Mouse (Mus musculus) limb, embryonic 11.5 days (tissue): ENCODE data around the gene Gabrb3. TPM values are rescaled to one million over a fixed set of nuclear protein-coding genes. Genes with fewer than 3 reads are reported as not detected.
"Not testable (repeated sequence)": the region's sequence is repeated elsewhere in the genome, so short reads cannot be mapped to it uniquely, and the experiment has no call there.

Experiments
- ATAC-seq: fragments of 200-750 bp; cut with Nextera tagmentation; 2 replicates; pipeline ENCODE4 v1.8.0; 2017; ENCODE audit warnings: low read depth; ENCODE audit not compliant: insufficient number of reproducible peaks, low FRiP score, low TSS enrichment
- DNase-seq: peaks from one replicate; pipeline ENCODE4 v3.0.0-alpha.2; 2015; ENCODE audit warnings: low spot score
- H3K27ac ChIP-seq: fragments of 300-500 bp; sonication (generic); replicated peaks from 2 replicates; pipeline ENCODE4 v1.5.1; 2014; ENCODE audit warnings: low read depth, mild to moderate bottlenecking, low read length
- H3K27me3 ChIP-seq: fragments of 300-500 bp; sonication (generic); 2 replicates; pipeline ENCODE4 v1.6.1; 2014; ENCODE audit warnings: mild to moderate bottlenecking, low read length, mixed read lengths; ENCODE audit not compliant: control insufficient read depth, insufficient read depth
- H3K36me3 ChIP-seq: fragments of 300-500 bp; sonication (generic); 2 replicates; pipeline ENCODE4 v1.6.1; 2014; ENCODE audit warnings: mild to moderate bottlenecking, low read length, moderate library complexity, mixed read lengths; ENCODE audit not compliant: control insufficient read depth, insufficient read depth
- H3K4me1 ChIP-seq: fragments of 300-500 bp; sonication (generic); 2 replicates; pipeline ENCODE4 v1.6.1; 2014; ENCODE audit warnings: low read length, mixed read lengths; ENCODE audit not compliant: control insufficient read depth, insufficient read depth
- H3K4me2 ChIP-seq: fragments of 300-500 bp; sonication (generic); 2 replicates; pipeline ENCODE4 v1.6.1; 2014; ENCODE audit warnings: low read depth, mild to moderate bottlenecking, moderate library complexity; ENCODE audit not compliant: severe bottlenecking
- H3K4me3 ChIP-seq: fragments of 300-500 bp; sonication (generic); 2 replicates; pipeline ENCODE4 v1.5.1; 2014; ENCODE audit warnings: low read depth, low read length
- H3K9ac ChIP-seq: fragments of 300-500 bp; sonication (generic); 2 replicates; pipeline ENCODE4 v1.6.1; 2014; ENCODE audit warnings: mild to moderate bottlenecking, low read length
- H3K9me3 ChIP-seq: fragments of 300-500 bp; sonication (generic); 2 replicates; pipeline ENCODE4 v1.6.1; 2016; ENCODE audit warnings: low read length; ENCODE audit not compliant: control insufficient read depth
- WGBS: fragments of 180-500 bp; shearing (Covaris S2); extraction: QIAGEN DNeasy Blood & Tissue Kit; methylation state at CpG from one replicate; pipeline ENCODE4 v1.1.7; 2014; 5-methylcytosine and 5-hydroxymethylcytosine counted together
- polyA plus RNA-seq: library from polyadenylated mRNA; unstranded; fragments of >200 nt; fragmentation: Nextera tagmentation; extraction: Ambion mirVana; gene quantifications from 2 replicates; pipeline ENCODE4 v1.2.1, GENCODE M21; 2014

The Gabrb3 gene
- polyA plus RNA-seq, 1 experiment from 2014 or later, result 0.69 TPM

DNA sequence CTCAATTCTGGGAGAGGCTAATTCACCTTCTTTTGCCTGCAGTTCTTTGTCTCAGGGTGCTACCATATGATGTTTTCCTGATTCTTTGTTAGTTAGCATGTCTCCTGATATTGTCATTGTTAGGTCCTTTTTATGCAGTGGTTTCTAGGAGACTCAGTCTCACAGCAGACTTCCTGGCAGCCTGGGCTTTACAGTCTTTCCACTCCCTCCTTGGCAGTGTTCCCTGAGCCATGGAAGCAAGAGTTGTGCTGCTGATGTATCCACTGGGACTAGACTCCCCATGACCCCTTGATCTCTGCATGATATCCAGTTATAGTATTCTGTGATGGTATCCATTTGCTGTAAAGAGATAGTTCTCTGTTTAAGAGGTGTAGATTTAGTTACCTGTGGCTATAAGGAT, 281.6 kb downstream of the Gabrb3 start:
- Histone ChIP-seq H3K27ac (no peak overlapping the region), H3K27me3 (no peaks in the 10 kb centered on the region), H3K36me3 (no peaks in the 10 kb centered on the region), H3K9ac (no peak overlapping the region), H3K4me1 (no peaks in the 10 kb centered on the region), H3K9me3 (no peaks in the 10 kb centered on the region), H3K4me2 (no peak overlapping the region), H3K4me3 (no peak overlapping the region)
- ATAC-seq (no peak), DNase-seq (no peak)

GRCm38 (mm10) chr7:57703580-57703979, 284.1 kb downstream of the Gabrb3 start:
- H3K4me3 ChIP-seq, result no peak overlapping the region
- no peaks in the 10 kb centered on the region for H3K4me1 ChIP-seq
- WGBS, result 64% methylated on average over 1 of the region's 1 CpGs
- H3K9ac ChIP-seq, result no peak overlapping the region
- no peaks in the 10 kb centered on the region for H3K27me3 ChIP-seq
- no peak overlapping the region for H3K4me2 ChIP-seq
- DNase-seq (no peak), ATAC-seq (no peak)
- no peak overlapping the region for H3K27ac ChIP-seq
- H3K36me3 ChIP-seq, result no peaks in the 10 kb centered on the region
- no peaks in the 10 kb centered on the region for H3K9me3 ChIP-seq

GRCm38 (mm10) chr7:57706092-57706491, 286.6 kb downstream of the Gabrb3 start:
- Histone ChIP-seq H3K36me3 (no peaks in the 10 kb centered on the region), H3K27me3 (no peaks in the 10 kb centered on the region), H3K4me2 (no peak overlapping the region), H3K27ac (no peak overlapping the region), H3K4me1 (no peaks in the 10 kb centered on the region), H3K9me3 (no peaks in the 10 kb centered on the region), H3K4me3 (no peak overlapping the region), H3K9ac (no peak overlapping the region)
- ATAC-seq, result no peak
- no peak for DNase-seq
- WGBS, result 93% methylated on average over 6 of the region's 6 CpGs

DNA sequence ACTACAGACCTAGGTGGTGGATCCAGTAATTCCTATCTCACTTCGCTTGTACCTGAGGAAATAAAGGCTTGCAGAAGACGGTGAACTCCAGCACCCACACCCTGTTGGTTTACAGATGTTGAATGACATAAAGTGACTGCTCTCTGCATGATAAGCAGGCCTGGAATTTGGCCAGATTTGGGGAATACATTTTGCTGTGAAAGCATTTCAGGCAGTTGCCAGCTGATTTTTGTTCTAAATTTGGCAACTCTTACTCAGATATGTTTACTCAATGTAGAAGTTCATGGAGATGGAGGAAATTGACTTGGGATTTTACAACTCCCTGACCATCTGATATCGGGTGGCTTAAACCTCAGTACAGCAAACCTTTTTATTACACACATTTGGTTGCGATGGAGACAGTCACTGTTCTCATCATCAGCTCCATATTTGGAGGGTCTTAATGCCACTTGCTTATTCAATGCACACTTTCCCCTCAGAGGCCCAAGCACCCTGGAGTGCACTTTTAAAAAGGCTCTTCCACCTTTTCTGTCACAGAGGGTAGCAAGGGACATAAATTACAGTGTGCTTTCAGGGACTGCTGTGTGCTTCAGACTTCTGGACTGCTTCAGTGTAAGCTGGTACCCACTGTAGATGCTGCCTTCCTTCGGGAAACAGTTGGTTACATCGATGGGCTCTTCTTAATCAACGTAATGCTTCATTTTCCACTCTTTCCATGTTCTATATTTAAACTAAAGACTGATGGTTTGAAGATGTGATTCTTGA, 287.7 kb downstream of the Gabrb3 start:
- 85% methylated on average over 7 of the region's 7 CpGs for WGBS
- no peaks in the 10 kb centered on the region for H3K9me3 ChIP-seq
- no peak overlapping the region for H3K27ac ChIP-seq
- H3K36me3 ChIP-seq, result no peaks in the 10 kb centered on the region
- no peak overlapping the region for H3K4me2 ChIP-seq
- DNase-seq (no peak), ATAC-seq (no peak)
- no peaks in the 10 kb centered on the region for H3K27me3 ChIP-seq
- no peak overlapping the region for H3K9ac ChIP-seq
- no peak overlapping the region for H3K4me3 ChIP-seq
- no peaks in the 10 kb centered on the region for H3K4me1 ChIP-seq

DNA sequence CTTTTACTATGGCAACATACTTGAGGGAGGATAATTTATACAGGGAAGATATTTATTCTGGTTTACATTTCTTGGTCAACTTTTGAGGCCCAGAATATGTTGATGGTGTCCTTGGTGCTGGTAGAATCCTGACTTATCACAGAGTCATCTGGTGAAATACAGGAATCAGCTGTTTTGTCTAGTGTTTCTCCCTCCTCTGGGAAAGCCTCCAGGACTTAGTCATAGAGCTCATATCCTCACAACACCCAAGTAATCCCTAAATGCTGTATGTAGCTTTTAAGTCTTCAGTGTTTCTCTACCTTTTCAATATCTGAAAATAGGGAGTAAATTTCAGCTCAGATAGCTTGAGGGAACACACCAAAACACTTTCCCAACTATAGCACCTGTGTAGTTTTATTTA, 292.2 kb downstream of the Gabrb3 start:
- no peak overlapping the region for H3K4me3 ChIP-seq
- no peak for DNase-seq
- no peaks in the 10 kb centered on the region for H3K9me3 ChIP-seq
- H3K4me2 ChIP-seq, result no peak overlapping the region
- no peak overlapping the region for H3K27ac ChIP-seq
- no peak for ATAC-seq
- no peaks in the 10 kb centered on the region for H3K36me3 ChIP-seq
- no peaks in the 10 kb centered on the region for H3K4me1 ChIP-seq
- H3K27me3 ChIP-seq, result no peaks in the 10 kb centered on the region
- no peak overlapping the region for H3K9ac ChIP-seq

DNA sequence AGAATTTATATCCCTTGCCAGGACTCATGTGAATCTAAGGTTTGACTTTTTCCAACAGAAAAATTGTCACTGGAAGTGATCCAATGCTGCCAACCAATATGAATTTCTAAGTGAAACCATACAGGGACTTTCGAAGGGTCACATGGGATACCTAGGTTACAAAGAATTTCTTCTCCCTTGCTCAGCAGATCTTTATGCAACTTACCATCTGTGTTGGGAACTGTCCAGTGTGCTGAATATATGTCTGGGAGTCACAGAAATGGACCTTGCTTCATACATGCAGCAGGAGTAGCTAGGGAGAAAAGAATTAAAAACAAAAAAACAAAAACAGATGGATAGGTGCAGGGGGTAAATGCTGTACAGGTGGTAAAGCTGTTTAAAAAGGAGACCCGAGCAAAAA, 327.3 kb downstream of the Gabrb3 start:
- no peak for ATAC-seq
- Histone ChIP-seq H3K9me3 (no peaks in the 10 kb centered on the region), H3K27me3 (no peaks in the 10 kb centered on the region), H3K27ac (no peak overlapping the region), H3K4me1 (no peaks in the 10 kb centered on the region), H3K4me2 (no peak overlapping the region), H3K9ac (no peak overlapping the region), H3K4me3 (no peak overlapping the region), H3K36me3 (no peaks in the 10 kb centered on the region)
- WGBS, result 75% methylated on average over 2 of the region's 2 CpGs
- peak; percentile 40 for DNase-seq

- Histone ChIP-seq H3K27ac (no peak overlapping the region), H3K9ac (no peak overlapping the region), H3K4me2 (no peak overlapping the region), H3K9me3 (no peaks in the 10 kb centered on the region), H3K4me1 (no peaks in the 10 kb centered on the region), H3K36me3 (no peaks in the 10 kb centered on the region), H3K27me3 (no peaks in the 10 kb centered on the region), H3K4me3 (no peak overlapping the region)
- ATAC-seq (no peak), DNase-seq (no peak)
- WGBS, result 92% methylated on average over 5 of the region's 5 CpGs
These were observed 341.0 kb downstream of the Gabrb3 start for GRCm38 (mm10) chr7:57760466-57760865.

DNA sequence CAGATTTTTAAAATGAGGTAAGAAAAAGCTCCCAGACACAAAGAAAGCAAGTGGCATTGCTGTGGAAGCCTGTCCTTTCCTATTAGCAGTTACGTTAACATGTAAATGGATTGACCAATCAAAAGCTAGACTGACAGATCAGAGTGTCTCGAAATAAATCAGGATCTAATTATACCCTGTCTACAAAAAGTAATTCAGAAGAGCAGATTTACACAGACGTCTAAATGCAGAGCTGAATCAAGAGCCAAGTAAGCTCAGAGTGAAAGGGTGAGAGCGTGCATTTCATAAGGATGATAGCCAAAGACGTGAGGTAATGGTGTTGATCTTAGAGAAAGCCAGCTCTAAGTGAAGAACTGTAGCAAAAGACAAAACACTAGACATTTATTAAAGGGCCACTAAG, 359.3 kb downstream of the Gabrb3 start:
- H3K9ac ChIP-seq, result no peak overlapping the region
- no peaks in the 10 kb centered on the region for H3K27me3 ChIP-seq
- no peak for DNase-seq
- H3K4me1 ChIP-seq, result no peaks in the 10 kb centered on the region
- H3K27ac ChIP-seq, result no peak overlapping the region
- no peak overlapping the region for H3K4me3 ChIP-seq
- H3K9me3 ChIP-seq, result no peaks in the 10 kb centered on the region
- no peak overlapping the region for H3K4me2 ChIP-seq
- 68% methylated on average over 5 of the region's 5 CpGs for WGBS
- no peak for ATAC-seq
- H3K36me3 ChIP-seq, result no peaks in the 10 kb centered on the region

DNA sequence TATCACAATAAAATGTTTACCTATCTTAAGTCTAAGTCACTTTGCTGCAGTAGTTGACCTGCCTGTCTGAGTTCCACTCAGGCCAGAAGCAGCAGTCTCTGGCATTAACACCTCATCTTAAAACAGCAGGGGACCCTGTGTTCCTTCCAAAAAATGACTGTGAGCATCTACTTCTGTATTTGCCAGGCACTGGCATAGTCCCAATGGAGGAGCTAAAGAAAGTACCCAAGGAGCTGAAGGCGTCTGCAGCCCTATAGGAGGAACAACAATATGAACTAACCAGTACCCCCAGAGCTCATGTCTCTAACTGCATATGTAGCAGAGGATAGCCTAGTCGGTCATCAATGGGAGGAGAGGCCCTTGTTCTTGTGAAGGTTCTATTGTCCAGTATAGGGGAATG, 366.6 kb downstream of the Gabrb3 start:
- DNase-seq, H3K9ac ChIP-seq, H3K4me1 ChIP-seq, H3K36me3 ChIP-seq, H3K27ac ChIP-seq, ATAC-seq, H3K27me3 ChIP-seq, H3K9me3 ChIP-seq, H3K4me3 ChIP-seq, H3K4me2 ChIP-seq: not testable (repeated sequence)
- 74% methylated on average over 2 of the region's 2 CpGs for WGBS
